Mouse (Mus musculus): ENCODE data around the gene March5.

GRCm38 (mm10) chr19:37237712-37238437 is 30.5 kb downstream of the March5 start:
- TF ChIP-seq POLR2A (IDR thresholded peaks at IDR 0.05; ENCODE audit: low read depth, low read length), result no peak
- no peak for TF ChIP-seq CTCF (IDR thresholded peaks at IDR 0.05; ENCODE audit: borderline replicate concordance, insufficient read depth, low read length)
